Mouse (Mus musculus): Measurements from ENCODE around the gene Dmpk.

Dmpk gene

GRCm38 (mm10) chr7:19096421-19096976, 12.8 kb downstream of the Dmpk start:
- DNase-seq (ENCODE audit: low spot score), result no peak

DNA sequence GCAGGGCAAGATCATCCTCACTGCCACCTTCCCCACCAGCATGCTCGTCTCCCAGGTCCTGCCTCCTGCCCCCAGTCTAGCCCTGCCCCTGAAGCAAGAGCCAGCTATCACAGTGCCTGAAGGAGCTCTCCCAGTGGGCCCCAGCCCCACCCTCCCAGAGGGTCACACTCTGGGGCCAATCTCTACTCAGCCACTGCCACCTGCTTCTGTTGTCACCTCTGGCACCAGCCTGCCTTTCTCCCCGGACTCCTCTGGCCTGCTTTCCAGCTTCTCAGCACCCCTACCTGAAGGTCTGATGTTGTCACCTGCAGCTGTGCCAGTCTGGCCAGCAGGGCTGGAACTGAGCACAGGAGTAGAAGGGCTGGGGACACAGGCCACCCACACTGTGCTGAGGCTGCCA, 13.6 kb downstream of the Dmpk start:
- no peak for DNase-seq (ENCODE audit: low spot score)

DNA sequence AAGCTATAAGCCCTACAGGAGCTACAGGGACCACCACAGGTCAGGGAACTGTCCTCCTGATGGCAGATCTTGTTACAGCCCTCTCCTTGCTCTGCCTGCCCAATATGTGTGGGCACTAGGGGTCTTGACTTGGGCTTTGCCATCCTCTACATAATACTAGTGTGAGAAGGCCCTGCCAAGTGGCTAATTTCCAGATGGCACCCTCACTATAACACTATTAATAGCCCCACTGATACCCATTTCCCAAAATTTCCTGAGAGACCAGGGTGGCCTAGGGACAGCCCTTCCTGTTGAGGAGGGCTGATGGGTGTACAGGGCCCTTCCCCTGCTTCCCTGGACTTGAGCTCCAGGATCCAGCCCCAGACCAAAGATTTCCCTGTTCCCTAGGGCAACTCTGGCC, 14.2 kb downstream of the Dmpk start:
- no peak for DNase-seq (ENCODE audit: low spot score)

DNA sequence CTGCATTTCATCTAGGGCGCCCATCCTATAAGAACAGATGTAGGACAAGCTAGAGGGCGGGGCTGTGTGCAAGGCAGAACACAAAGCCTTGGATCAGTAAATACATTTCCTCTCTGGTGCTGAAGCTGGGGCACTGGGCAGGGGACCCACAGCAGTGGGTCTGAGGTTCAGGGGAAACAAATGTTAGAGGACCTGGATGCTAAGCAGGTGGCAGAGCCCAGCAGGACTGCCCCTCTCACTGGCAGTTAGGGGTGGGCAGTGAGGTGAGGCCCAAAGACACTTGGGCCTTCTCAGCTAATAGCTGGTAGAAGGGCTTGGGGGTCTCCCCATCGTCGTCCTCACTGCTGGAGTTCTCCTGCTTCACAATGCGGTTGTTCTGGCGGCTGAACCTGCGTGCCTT, 15.2 kb downstream of the Dmpk start:
- DNase-seq (ENCODE audit: low spot score), result no peak

DNA sequence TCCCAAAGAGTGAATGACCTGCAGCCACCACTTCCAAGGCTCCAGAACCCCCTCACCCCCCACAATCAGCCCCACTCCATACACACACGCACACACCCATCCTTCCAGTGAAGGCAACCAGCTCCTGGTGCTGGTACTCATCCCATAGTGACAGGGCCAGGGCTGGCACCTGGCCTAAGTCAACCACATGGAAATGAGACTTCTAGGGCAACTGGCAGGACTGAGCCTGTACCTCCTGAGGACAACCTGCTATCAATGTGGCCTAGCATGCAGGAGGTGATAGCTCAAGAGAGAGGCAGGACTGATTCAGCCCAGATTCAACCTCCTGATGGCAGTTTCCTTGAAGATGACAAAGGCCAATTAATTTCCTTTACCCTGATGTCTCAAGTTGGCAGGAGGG, 16.6 kb downstream of the Dmpk start:
- no peak for DNase-seq (ENCODE audit: low spot score)

- DNase-seq (ENCODE audit: low spot score), result no peak
Observed at GRCm38 (mm10) chr7:19103741-19104140, 20.1 kb downstream of the Dmpk start.

DNA sequence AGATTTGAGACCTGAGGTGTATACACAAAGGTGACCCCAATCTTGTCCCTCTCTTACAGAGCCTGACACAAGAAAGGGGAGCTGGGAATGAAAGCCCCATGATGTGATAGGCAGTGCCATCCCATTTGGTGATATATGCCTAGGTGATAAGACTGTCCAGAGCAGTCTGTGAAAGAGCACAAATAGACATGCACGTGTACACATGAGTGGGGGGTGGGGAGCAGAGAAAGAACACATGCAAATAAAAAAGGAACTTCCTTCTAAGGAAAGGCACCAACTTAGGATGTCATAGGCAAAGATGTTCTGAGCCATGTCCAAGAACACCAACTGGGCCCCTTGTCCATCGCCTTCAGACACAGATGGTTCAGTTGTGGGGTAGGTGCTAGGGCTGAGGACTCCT, 20.8 kb downstream of the Dmpk start:
- no peak for DNase-seq (ENCODE audit: low spot score)

DNA sequence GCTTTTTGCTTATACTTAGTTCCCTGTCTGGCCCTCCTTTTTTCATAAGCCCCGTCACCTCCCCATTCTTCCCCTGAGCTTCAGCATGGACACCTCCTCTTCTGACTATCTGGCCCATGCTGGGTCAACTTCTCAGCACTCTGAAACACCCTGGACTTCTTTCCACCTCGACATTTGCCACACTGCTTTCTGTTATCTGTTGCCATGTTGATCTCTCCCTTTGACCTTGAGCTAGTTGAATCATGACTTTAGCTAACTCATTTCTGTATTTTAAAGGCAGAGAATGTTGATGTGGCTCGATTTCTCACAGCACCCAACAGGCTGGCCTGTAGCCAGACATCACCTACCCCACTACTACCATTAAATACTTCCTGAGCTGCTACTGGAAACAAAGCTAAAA, 23.8 kb downstream of the Dmpk start:
- DNase-seq (ENCODE audit: low spot score), result no peak

DNA sequence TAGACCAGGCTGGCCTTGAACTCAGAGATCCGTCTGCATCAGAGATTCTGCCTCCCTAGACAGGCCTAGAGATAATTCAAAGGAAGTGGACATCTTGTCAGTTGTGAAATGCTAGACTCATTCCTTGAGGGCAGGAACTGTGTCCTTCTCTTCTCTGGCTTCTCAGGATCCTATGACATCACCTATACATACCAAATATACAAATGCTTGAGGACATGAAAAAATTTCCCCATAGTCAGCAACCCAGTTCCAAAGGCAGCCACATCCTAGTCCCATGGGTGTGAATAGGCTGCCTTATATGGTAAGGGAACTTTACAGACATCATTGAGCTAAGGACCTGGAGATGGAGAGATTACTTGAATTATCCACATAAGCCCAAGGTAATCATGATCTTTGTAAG, 25.9 kb downstream of the Dmpk start:
- no peak for DNase-seq (ENCODE audit: low spot score)

DNA sequence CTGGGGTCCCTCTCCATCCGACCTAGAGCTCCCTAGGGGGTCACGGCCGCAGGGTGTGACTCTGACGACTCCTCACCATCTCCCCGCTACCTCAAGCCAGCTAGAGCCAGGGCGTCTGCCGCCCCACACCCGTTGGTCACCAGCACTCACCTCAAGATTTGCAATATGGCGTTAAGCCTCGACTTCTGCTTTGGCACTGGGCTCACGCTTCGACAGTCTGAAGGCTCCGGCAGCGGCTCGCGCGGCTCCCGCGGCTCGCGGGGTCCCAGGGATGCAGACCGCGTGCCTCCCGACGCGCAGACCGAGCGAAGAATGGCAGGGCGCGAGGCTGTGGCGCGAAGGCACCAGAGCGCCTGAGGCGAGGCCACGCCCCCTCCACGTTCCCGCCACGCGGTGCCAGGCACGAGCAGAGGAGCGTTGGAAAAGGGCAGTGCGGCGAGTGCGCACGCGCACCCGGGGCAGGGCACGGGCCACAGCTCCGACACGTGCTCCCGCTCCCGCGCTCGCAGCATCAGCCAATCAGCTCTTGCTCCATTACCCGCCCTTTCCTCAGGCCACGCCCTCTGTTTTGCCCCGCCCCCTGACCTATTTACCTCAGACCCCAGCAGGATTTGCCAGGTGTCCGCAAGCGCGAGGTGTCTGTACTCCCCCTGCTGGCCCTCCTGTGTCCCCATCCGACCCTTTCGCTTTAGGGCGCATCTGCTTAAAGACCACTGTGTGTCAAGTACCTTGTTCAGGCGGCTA, 34.6 kb downstream of the Dmpk start, which contains the start of gene Gm4969:
Gm4969 (minus strand) TSS at position 341 of the 744 bp plus-strand sequence.
- peak; percentile 37 for DNase-seq (ENCODE audit: low spot score)

DNA sequence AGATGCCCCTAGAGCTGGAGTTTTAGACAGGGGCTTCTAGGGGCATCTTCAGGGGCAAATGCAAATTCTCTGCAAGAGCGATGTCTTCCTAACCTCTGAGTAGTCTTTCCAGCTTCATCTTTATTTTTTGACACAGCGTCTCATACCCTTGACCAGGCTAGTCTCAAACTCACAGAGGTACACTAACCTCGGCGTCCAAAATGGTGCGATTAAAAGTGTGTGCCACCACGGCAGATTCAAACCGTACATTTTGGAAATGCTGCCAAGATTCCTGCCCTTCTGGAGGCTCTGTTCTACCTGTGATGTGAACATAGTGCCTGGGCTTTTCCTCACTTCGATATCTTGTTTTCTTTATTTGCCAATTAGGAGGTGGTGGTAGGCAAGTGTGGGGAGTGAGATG, 35.4 kb downstream of the Dmpk start:
- DNase-seq (ENCODE audit: low spot score), result no peak

DNA sequence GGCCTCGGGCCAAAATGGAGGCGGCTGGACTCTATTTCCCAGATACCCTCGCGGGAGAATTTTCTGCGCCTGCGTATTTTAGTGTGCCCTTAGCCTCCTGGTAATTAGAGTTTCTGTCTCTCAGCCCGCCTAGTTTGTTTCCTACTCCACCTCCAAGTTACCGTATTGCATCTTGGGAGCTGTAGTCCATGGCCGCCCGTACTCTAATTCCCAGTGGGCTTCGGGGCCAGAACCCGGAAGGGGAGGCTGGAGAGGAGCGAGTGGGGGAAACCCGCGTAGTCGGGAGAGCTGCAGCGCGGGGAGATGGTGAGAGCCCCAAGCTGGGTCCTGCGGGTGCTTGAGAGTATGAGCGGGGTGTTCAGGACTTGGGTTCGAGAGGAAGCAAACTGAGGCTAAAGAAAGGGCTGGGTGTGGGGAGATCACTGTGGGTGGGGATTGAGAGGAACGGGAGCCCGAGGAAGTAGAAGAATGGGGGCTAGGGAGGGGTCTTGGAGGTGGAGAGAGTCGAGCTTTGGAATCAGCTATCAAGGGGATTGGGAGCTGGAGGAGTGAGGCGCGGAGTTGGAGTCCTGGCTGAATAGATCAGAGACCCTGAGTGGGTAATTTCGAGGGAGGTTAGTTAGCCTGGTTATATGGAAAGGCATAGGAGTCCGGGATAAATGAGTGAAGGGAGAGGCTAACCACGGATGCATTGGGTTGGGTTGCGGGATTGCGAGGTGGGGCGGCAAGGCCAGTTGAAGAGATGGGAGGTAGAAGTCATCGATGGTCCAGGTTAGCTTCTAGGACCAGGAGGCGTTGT, 36.2 kb downstream of the Dmpk start, which contains the start of gene Fbxo46:
Fbxo46 (plus strand) TSS at position 229 of the 799 bp plus-strand sequence.
- peak; percentile 87 for DNase-seq (ENCODE audit: low spot score)

- DNase-seq (ENCODE audit: low spot score), result no peak
Observed at GRCm38 (mm10) chr7:19121686-19122085, 38.0 kb downstream of the Dmpk start.

DNA sequence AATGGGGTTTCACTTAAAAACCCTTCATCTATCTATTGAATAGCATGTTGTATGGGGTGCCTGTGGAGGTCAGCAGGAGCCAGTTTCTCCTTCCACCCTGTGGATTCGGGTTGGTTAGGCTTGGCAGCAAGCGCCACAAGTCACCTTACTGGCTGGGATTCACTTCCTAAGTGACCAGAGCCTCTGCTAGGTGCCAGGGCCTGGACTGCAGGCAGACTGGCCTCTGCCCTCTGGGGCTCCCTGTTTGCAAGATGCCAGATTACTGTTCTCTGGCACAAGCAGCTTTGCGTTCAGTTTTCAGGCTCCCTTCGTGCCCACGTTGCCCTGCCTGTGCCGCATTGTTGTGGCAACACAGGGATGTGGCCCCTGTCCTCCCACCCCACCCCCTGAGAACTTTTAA, 41.1 kb downstream of the Dmpk start:
- DNase-seq (ENCODE audit: low spot score), result no peak

GRCm38 (mm10) chr7:19127744-19128143, 44.1 kb downstream of the Dmpk start:
- no peak for DNase-seq (ENCODE audit: low spot score)

- DNase-seq (ENCODE audit: low spot score), result no peak
Observed at GRCm38 (mm10) chr7:19129396-19129795, 45.7 kb downstream of the Dmpk start.

DNA sequence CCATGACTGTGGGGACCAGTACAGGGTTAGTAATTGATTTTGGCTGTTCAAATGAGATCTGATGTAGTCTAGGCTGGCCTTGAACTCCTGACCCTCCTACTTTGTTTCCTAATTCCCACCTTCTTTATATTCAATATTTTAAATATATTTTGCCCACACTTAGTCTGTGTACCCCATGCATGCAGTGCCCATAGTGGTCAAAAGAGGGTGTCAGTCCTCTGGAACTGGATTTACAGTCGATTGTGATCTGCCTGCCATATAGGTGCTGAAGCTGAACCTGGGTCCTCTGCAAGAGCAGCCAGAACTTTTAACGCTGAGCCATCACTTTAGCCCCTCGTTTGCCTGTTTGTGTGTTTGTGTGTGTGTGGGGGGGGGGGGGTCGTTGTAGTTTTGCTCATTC, 47.0 kb downstream of the Dmpk start:
- DNase-seq (ENCODE audit: low spot score), result no peak

GRCm38 (mm10) chr7:19131324-19131848, 47.7 kb downstream of the Dmpk start:
- DNase-seq (ENCODE audit: low spot score), result peak; percentile 95

- DNase-seq (ENCODE audit: low spot score), result no peak
Observed at GRCm38 (mm10) chr7:19136168-19136567, 52.5 kb downstream of the Dmpk start.

DNA sequence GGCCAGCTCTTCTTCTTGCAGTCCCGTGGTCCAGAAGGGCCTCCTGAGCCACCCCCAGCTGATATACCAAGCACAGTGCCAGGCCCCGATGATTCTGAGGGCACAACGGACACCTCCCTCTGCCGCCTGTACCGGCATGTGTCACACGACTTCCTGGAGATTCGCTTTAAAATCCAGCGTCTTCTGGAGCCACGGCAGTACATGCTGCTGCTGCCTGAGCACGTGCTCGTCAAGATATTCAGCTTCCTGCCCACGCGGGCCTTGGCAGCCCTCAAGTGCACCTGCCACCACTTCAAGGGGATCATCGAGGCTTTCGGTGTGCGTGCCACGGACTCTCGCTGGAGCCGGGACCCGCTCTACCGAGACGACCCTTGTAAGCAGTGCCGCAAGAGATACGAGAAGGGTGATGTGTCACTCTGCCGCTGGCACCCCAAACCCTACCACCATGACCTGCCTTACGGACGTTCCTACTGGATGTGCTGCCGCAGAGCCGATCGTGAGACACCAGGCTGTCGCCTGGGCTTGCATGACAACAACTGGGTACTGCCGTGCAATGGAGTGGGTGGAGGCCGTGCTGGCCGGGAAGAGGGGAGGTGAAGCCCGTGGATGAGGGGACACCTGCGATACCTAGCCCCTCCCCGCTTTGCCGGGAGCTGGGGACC, 53.2 kb downstream of the Dmpk start:
- no peak for DNase-seq (ENCODE audit: low spot score)

DNA sequence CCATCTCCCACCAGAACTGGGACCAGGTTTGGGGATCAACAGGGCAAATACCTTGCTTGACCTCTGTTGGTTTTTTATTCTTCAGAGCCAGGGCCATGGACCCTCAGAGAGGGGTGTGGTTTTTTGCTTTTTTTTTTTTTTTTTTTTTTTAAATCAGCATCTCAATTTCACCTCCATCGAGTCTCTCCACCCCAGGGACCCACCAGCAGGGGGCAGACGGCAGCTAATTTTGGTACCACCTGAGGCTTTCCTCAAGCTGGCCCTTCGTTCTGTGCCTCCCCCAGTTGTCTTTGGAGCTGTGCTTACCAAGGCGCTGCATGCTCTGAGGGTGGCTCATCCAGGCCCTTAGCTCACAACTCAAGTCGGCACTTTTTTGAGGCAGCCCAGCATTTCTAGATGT, 53.7 kb downstream of the Dmpk start:
- peak; percentile 51 for DNase-seq (ENCODE audit: low spot score)
